Mouse (Mus musculus): ENCODE measurements around the gene Ptpn6. TPM values are rescaled to one million over a fixed set of nuclear protein-coding genes. Genes with fewer than 3 reads are reported as not detected.
A peak's percentile ranks its signal among the peaks of the same experiment; 100 is the strongest.

The Ptpn6 gene
- polyA plus RNA-seq, 2 experiments, result 9.6 to 13.9 TPM

GRCm38 (mm10) chr6:124696441-124697150, 41.9 kb downstream of the Ptpn6 start:
- no peaks in the 10 kb centered on the region for H3K9me3 ChIP-seq (ENCODE audit: control insufficient read depth, low read length)
- H3K4me3 ChIP-seq (replicated peaks; ENCODE audit: low read length), result no peak overlapping the region
- no peak overlapping the region for H3K27ac ChIP-seq (replicated peaks; ENCODE audit: low read depth, low read length)
- 94% methylated on average over 7 of the region's 7 CpGs for WGBS
- ATAC-seq (ENCODE audit: low FRiP score, low read depth), result no peak
- no peak for DNase-seq (ENCODE audit: low spot score)
- peaks cover 26% of the 10 kb centered on the region for H3K36me3 ChIP-seq (ENCODE audit: control insufficient read depth, insufficient read depth, low read length)
- no peaks in the 10 kb centered on the region for H3K4me1 ChIP-seq (ENCODE audit: control insufficient read depth, insufficient read depth, low read length)
- H3K4me2 ChIP-seq (replicated peaks; ENCODE audit: low read depth, low read length, severe bottlenecking), result no peak overlapping the region
- no peaks in the 10 kb centered on the region for H3K27me3 ChIP-seq (ENCODE audit: control insufficient read depth, insufficient read depth, low read length)
- no peak for TF ChIP-seq POLR2A (IDR thresholded peaks at IDR 0.05; ENCODE audit: borderline replicate concordance, extremely low read depth, insufficient read depth, insufficient read length)
- H3K9ac ChIP-seq (ENCODE audit: low read depth, low read length, severe bottlenecking), result no peak overlapping the region

GRCm38 (mm10) chr6:124694166-124694955, 44.2 kb downstream of the Ptpn6 start:
- WGBS, result 82% methylated on average over 15 of the region's 15 CpGs
- Histone ChIP-seq H3K36me3 (ENCODE audit: control insufficient read depth, insufficient read depth, low read length) (peaks cover 7% of the 10 kb centered on the region), H3K27ac (replicated peaks; ENCODE audit: low read depth, low read length) (no peak overlapping the region), H3K4me2 (replicated peaks; ENCODE audit: low read depth, low read length, severe bottlenecking) (no peak overlapping the region), H3K9ac (ENCODE audit: low read depth, low read length, severe bottlenecking) (no peak overlapping the region), H3K27me3 (ENCODE audit: control insufficient read depth, insufficient read depth, low read length) (no peaks in the 10 kb centered on the region), H3K9me3 (ENCODE audit: control insufficient read depth, low read length) (no peaks in the 10 kb centered on the region), H3K4me1 (ENCODE audit: control insufficient read depth, insufficient read depth, low read length) (no peaks in the 10 kb centered on the region), H3K4me3 (replicated peaks; ENCODE audit: low read length) (no peak overlapping the region)
- ATAC-seq (ENCODE audit: low FRiP score, low read depth) (no peak), DNase-seq (ENCODE audit: low spot score) (no peak)
- TF ChIP-seq POLR2A (IDR thresholded peaks at IDR 0.05; ENCODE audit: borderline replicate concordance, extremely low read depth, insufficient read depth, insufficient read length), result no peak

- TF ChIP-seq POLR2A (IDR thresholded peaks at IDR 0.05; ENCODE audit: borderline replicate concordance, extremely low read depth, insufficient read depth, insufficient read length), result no peak
- H3K4me1 ChIP-seq (ENCODE audit: control insufficient read depth, insufficient read depth, low read length), result no peaks in the 10 kb centered on the region
- peak; percentile 76 for ATAC-seq (ENCODE audit: low FRiP score, low read depth)
- H3K27ac ChIP-seq (replicated peaks; ENCODE audit: low read depth, low read length), result no peak overlapping the region
- H3K4me2 ChIP-seq (replicated peaks; ENCODE audit: low read depth, low read length, severe bottlenecking), result no peak overlapping the region
- no peaks in the 10 kb centered on the region for H3K9me3 ChIP-seq (ENCODE audit: control insufficient read depth, low read length)
- no peak overlapping the region for H3K4me3 ChIP-seq (replicated peaks; ENCODE audit: low read length)
- no peak overlapping the region for H3K9ac ChIP-seq (ENCODE audit: low read depth, low read length, severe bottlenecking)
- WGBS, result 64% methylated on average over 15 of the region's 15 CpGs
- no peaks in the 10 kb centered on the region for H3K27me3 ChIP-seq (ENCODE audit: control insufficient read depth, insufficient read depth, low read length)
- DNase-seq (ENCODE audit: low spot score), result no peak
- no peaks in the 10 kb centered on the region; the same call in 1 of the 2 replicates for H3K36me3 ChIP-seq (ENCODE audit: control insufficient read depth, insufficient read depth, low read length)
These were observed 45.1 kb downstream of the Ptpn6 start for GRCm38 (mm10) chr6:124693243-124693981.

GRCm38 (mm10) chr6:124690517-124690916, 48.0 kb downstream of the Ptpn6 start:
- 95% methylated on average over 3 of the region's 3 CpGs for WGBS
- Histone ChIP-seq H3K36me3 (ENCODE audit: control insufficient read depth, insufficient read depth, low read length) (no peaks in the 10 kb centered on the region), H3K9me3 (ENCODE audit: control insufficient read depth, low read length) (no peaks in the 10 kb centered on the region), H3K4me3 (replicated peaks; ENCODE audit: low read length) (no peak overlapping the region), H3K27ac (replicated peaks; ENCODE audit: low read depth, low read length) (no peak overlapping the region), H3K4me2 (replicated peaks; ENCODE audit: low read depth, low read length, severe bottlenecking) (no peak overlapping the region), H3K9ac (ENCODE audit: low read depth, low read length, severe bottlenecking) (no peak overlapping the region), H3K27me3 (ENCODE audit: control insufficient read depth, insufficient read depth, low read length) (no peaks in the 10 kb centered on the region), H3K4me1 (ENCODE audit: control insufficient read depth, insufficient read depth, low read length) (no peaks in the 10 kb centered on the region)
- ATAC-seq (ENCODE audit: low FRiP score, low read depth), result no peak
- TF ChIP-seq POLR2A (IDR thresholded peaks at IDR 0.05; ENCODE audit: borderline replicate concordance, extremely low read depth, insufficient read depth, insufficient read length), result no peak
- DNase-seq (ENCODE audit: low spot score), result no peak

GRCm38 (mm10) chr6:124689011-124689410, 49.5 kb downstream of the Ptpn6 start:
- no peaks in the 10 kb centered on the region for H3K4me1 ChIP-seq (ENCODE audit: control insufficient read depth, insufficient read depth, low read length)
- no peaks in the 10 kb centered on the region for H3K9me3 ChIP-seq (ENCODE audit: control insufficient read depth, low read length)
- H3K4me2 ChIP-seq (replicated peaks; ENCODE audit: low read depth, low read length, severe bottlenecking), result no peak overlapping the region
- H3K27ac ChIP-seq (replicated peaks; ENCODE audit: low read depth, low read length), result no peak overlapping the region
- no peak for TF ChIP-seq POLR2A (IDR thresholded peaks at IDR 0.05; ENCODE audit: borderline replicate concordance, extremely low read depth, insufficient read depth, insufficient read length)
- H3K9ac ChIP-seq (ENCODE audit: low read depth, low read length, severe bottlenecking), result no peak overlapping the region
- H3K27me3 ChIP-seq (ENCODE audit: control insufficient read depth, insufficient read depth, low read length), result no peaks in the 10 kb centered on the region
- ATAC-seq (ENCODE audit: low FRiP score, low read depth) (no peak), DNase-seq (ENCODE audit: low spot score) (no peak)
- no peak overlapping the region for H3K4me3 ChIP-seq (replicated peaks; ENCODE audit: low read length)
- 93% methylated on average over 3 of the region's 3 CpGs for WGBS
- no peaks in the 10 kb centered on the region for H3K36me3 ChIP-seq (ENCODE audit: control insufficient read depth, insufficient read depth, low read length)
